Mouse (Mus musculus): ENCODE results near the gene Myl6.
A peak's percentile ranks its signal among the peaks of the same experiment; 100 is the strongest.

Gene Myl6

DNA sequence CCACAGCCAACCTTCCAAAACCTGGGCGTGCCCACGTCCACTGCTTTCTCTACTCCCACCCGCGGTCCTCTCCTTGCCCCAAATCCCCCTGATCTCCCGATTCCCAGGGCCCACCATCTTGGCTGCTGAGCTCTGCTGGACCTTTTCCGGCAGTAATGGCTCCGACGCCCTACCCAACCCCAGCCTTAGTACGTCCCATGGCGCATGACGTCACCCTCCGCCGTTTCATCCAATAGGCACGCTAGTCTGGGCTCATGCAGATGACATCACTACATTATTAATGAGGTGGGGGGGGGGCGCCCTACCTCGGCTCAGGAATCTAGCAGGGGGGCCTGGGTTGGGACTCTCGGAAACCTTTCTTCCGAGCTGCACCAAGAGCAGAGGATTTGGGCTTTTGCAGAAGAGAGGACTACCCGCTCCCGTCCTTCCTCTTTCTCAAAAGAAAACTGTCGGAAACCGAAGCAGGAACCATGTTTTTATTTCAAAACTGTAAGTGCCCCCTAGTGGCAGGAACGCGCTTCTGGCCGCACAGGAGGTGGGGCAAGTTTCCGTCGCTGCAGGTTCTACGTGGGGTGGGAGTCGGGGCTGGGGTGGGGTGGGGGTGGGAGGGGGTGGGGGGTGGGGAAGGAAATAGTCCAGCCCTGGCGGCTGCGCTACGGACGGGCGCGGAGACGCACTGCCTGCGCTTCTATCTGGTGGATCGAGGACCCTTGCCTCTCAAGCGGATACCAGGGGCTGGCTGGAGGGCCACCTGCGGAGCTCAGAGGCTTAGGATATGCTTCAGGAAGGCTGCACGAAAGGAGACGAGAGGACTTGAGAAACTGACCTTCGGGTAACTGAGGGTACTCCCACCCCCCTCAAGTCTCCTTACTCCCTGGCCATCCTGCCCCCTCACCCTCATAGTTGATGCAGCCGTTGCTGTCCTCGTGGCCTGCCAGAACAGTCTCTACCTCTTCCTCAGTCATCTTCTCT is at the start of gene Myl6:
TSS of gene Myl6 (minus strand) at position 451 of the 972 bp plus-strand sequence.
- DNase-seq (ENCODE audit: low read depth, low spot score): peak; percentile 99

DNA sequence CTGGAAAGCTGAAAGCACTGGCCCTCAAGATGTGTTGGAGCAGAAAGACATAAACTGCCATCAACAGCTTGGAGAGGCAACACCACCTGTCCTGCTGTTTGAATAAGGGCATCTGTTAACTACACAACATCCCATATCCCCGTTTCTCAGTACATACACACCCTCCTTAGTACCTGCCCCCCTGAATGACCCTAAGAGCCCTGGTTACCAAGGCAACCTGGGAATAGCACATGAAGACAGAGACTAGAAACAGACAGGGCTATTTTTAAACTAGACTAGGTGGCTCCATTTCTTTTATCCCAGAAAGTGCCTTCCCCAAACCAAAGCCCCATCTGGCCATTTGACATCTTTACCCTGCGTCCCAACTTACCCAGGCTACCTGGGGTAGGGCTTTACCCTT is 49.2 kb upstream of the Myl6 start:
- no peak for DNase-seq (ENCODE audit: low read depth, low spot score)

DNA sequence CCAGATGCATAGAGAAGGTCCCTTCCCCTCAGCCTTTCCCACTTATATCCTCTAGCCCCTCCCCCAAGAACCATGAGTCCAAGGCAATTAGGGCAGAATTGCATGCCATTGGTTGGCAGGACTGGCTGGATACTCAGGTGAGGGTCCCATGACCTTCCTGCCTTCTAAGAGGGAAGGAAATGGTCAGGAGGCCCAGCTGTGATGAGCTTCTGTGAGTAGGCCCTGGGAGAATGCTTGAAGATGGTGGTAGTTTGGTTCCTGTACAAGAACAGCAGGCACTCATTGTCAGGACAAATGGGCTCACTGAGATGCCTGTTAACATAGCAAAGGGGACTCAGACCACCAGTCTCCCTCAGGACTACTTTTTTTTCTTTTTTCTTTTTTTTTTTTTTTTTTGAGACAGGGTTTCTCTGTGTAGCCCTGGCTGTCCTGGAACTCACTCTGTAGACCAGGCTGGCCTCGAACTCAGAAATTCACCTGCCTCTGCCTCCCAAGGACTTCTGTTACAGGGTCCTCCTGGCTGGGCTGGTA is 44.5 kb upstream of the Myl6 start:
- no peak for DNase-seq (ENCODE audit: low read depth, low spot score)

- DNase-seq (ENCODE audit: low read depth, low spot score): peak; percentile 97
These were observed 42.5 kb upstream of the Myl6 start for GRCm38 (mm10) chr10:128536266-128536940.

DNA sequence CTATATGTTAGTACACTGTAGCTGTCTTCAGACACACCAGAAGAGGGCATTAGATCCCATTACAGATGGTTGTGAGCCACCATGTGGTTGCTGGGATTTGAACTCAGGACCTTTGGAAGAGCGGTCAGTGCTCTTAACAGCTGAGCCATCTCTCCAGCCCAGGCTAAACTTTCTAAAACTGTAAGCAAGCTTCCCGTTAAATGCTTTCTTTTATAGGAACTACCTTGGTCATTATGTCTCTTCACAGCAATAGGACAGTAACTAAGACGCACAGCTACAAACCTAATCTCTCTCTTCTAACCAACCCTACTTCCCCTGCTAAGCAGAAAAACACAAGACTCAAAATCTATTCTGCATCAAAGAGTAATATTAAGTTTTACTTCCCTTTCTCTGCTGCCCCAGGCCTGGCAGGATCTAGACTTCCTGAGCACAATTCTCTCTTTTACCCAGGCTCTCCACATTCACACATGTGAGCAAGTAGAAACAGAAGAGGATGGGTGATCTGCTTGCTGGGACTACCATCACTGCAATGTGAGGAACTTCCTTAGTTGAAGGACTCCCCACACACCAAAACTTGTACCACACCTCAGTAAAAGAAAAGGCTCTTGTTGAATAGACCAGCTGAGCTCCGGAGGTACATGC is 41.8 kb upstream of the Myl6 start:
- DNase-seq (ENCODE audit: low read depth, low spot score): no peak

DNA sequence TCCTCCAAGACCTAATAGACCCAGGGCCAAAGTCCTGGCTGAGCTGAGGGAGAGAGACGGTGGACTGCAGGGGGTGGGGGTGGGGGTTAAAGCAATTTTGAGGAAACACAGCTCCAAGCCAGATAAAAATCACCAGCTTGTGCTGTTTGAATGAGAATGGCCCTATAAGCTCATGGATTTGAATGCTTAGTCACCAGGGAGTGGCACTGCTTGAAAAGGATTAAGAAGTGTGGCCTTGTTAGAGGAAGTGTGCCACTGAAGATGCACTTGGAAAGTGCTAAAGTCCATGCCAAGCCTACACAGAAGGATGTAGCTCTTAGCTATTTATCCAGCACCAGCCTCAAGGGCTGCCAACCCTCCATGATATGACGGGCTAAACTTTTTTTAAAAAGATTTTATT is 41.3 kb upstream of the Myl6 start:
- no peak for DNase-seq (ENCODE audit: low read depth, low spot score)

GRCm38 (mm10) chr10:128526366-128527356 is 32.7 kb upstream of the Myl6 start:
- no peak for DNase-seq (ENCODE audit: low read depth, low spot score)

- peak; percentile 100 for DNase-seq (ENCODE audit: low read depth, low spot score)
These were observed 31.8 kb upstream of the Myl6 start, which contains the start of gene Esyt1 for GRCm38 (mm10) chr10:128525671-128526308. Esyt1 (minus strand) TSS chr10:128525871.

GRCm38 (mm10) chr10:128524732-128525662 is 31.1 kb upstream of the Myl6 start:
- peak; percentile 73 for DNase-seq (ENCODE audit: low read depth, low spot score)

GRCm38 (mm10) chr10:128524111-128524731 is 30.3 kb upstream of the Myl6 start:
- no peak for DNase-seq (ENCODE audit: low read depth, low spot score)

- DNase-seq (ENCODE audit: low read depth, low spot score): no peak
These were observed 28.4 kb upstream of the Myl6 start for GRCm38 (mm10) chr10:128522351-128522750.

GRCm38 (mm10) chr10:128520591-128520990 is 26.6 kb upstream of the Myl6 start:
- no peak for DNase-seq (ENCODE audit: low read depth, low spot score)

DNA sequence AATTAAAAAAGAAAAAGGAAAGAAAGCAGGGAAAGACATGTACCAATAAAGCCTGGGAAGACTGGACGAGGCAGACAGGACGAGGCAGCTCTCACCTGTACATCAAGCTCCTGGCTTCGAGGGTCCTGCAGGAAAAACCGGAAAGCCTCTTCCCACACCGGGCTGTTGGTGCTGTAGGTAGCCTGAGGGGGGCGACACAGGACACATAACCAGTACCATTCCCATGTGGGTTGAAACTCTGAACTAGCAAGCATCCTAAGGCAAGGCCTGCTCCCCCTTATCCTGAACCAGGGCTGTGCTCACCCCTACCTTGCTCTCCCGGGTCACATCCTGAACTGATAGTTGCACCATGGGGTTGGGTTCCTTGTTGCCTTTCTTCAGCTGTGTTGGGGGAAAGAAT is 24.9 kb upstream of the Myl6 start:
- peak; percentile 57 for DNase-seq (ENCODE audit: low read depth, low spot score)

DNA sequence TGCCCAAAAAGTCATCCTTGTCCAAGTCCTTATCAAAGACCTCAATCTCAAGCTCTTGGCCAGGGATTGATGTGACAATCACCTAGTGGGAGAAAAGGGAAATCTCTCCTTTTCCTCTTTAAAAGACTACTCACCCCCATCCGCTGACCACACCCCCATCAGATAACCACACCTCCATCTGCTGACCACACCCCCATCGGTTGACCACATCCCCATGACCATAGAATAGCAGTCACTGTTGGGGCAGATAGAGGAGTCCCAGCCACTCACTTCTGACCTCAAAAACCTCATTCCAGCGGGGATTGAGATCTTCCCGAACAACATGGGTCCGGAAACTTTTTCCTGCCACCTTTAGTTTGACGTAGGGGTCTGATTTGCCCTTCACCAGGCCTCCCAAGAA is 22.7 kb upstream of the Myl6 start:
- DNase-seq (ENCODE audit: low read depth, low spot score): no peak

DNA sequence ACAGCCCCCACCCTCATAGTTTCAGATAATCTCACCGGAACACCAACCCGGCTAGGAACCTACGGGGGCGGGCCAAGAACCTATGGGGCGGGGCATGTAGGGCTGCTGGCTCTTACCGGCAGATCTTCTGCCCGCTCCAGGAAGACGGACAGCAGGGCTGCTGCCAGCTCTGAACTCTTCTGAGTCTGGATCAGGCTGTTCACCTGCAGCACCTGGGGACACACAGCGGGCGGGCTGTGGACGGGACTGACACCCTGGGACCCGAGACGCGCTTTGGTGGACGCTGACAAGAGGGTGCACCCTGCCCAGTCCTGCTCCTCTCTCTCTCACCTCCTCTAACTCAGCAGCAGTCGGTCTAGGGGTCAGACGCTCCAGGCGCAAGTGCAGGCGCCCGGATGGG is 22.1 kb upstream of the Myl6 start:
- DNase-seq (ENCODE audit: low read depth, low spot score): no peak

DNA sequence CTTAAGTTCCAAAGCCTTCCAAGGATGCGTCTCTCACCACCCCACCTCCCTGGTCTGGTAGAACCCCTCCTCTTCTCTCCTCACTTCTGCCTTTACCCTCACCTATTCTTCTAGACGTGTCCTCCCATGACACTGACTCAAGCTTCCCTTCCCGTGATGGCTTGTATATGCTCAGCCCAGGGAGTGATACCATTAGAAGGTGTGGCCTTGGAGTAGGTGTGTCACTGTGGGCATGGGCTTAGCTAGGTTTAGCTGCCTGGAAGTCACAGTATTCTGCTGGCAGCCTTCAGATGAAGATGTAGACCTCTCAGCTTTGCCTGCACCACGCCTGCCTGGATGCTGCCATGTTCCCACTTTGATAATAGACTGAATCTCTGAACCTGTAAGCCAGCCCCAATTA is 21.1 kb upstream of the Myl6 start:
- DNase-seq (ENCODE audit: low read depth, low spot score): no peak

DNA sequence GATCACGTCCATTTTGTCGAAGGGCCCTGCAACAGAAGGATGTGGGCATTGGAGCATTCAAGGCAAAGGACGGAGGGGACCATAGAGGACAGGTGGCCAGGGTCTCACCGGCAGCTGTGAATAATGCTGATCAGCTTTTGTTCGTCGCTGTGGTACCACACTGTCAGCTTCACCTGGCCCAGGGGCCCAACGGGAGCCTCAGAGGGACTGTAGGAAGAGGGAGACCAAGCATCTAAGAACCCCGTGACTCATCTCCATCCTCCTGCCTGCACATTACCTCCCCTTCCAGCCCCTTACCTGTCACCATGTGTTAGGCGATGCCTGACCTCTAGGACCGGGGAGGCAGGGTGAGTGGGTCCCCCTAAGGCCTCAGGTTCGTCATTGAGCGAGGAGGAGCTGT is 17.8 kb upstream of the Myl6 start:
- DNase-seq (ENCODE audit: low read depth, low spot score): no peak

DNA sequence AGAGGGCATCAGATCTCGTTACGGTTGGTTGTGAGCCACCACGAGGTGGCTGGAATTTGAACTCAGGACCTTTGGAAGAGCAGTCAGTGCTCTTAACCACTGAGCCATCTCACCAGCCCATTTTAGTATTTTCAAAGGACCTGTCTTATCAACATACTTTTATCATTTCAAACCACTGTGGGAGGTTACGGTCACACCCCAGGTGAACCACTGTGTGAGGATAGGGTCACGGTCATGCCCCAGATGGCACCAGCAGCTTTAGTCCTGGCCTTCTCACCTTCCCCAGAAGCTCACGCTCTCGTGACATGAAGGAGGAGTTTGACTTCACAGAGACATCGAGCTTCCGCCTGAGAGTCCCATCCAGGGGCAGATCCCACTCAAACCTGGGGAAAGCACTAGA is 17.2 kb upstream of the Myl6 start:
- DNase-seq (ENCODE audit: low read depth, low spot score): no peak

DNA sequence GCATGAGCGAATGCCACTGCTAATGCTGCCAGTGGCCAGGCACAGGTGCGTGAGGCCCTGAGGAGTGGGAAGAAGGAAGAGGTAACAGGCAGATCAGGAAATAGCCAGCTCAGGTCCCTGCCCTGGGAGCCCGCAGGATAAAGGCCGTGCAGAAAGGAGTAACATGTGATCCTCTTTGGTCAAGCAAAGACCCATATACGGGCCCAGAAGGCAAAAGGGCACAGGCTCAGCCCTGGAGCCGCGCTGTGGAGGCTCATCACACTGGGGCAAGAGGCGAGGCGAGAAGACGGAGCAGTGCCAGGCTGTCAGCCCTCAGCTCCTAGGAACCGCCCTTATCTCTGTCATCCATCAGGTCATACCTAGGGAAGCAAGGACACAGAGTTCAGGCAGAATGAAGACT is 16.4 kb upstream of the Myl6 start:
- no peak for DNase-seq (ENCODE audit: low read depth, low spot score)
